1 mouse cellular context compared by ENCODE assay signal in the genomic region with DNA sequence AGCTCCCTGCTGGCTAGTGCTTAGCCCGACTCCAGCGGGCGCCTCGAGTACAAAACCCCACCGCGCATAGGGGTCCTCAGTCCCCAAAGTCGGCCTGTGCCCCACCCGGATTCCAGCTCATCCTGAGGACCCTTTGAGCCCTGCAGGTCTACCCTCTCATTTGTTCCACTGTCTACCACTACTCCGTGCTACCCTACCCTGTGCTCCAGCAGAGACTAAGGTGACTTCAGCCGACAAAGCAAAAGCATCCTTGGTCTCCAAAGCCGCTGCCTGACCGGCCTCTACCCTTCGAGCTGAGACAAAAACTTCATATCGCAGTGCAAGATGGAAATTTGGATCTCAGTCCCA.
TF ChIP-seq lines count a peak whose summit lies in the region.

No protein-coding gene starts in this region.

TF ChIP-seq in CH12.LX, 34 proteins besides CTCF, POLR2A, EP300 and RAD21 (continued from another document):
- TF ChIP-seq TBP (conservative IDR thresholded peaks at IDR 0.05; ENCODE audit: low read depth, low read length) (no peak), GABPA (IDR thresholded peaks at IDR 0.05; ENCODE audit: insufficient replicate concordance, low read depth, low read length) (no peak), HCFC1 (IDR thresholded peaks at IDR 0.05; ENCODE audit: low read depth, low read length) (no peak), JUN (IDR thresholded peaks at IDR 0.05; ENCODE audit: insufficient read depth, low read depth, low read length) (no peak), IRF4 (IDR thresholded peaks at IDR 0.05; ENCODE audit: low read depth, low read length) (no peak), SIN3A (IDR thresholded peaks at IDR 0.05; ENCODE audit: low read length) (no peak), USF2 (conservative IDR thresholded peaks at IDR 0.05; ENCODE audit: low read depth, low read length) (no peak), ELF1 (IDR thresholded peaks at IDR 0.05; ENCODE audit: low read depth, low read length) (no peak), MEF2A (IDR thresholded peaks at IDR 0.05; ENCODE audit: borderline replicate concordance, low read depth, low read length) (no peak), ZKSCAN1 (IDR thresholded peaks at IDR 0.05; ENCODE audit: borderline replicate concordance, low read depth, low read length) (no peak), JUND (conservative IDR thresholded peaks at IDR 0.05; ENCODE audit: low read depth, low read length) (no peak)
